Mouse (Mus musculus) liver, embryonic 12.5 days (tissue): Measurements from ENCODE around the gene Fam71f1. TPM values are rescaled to one million over a fixed set of nuclear protein-coding genes. Genes with fewer than 3 reads are reported as not detected.

Experiments used
- ATAC-seq: fragments of 200-750 bp; cut with Nextera tagmentation; 2 replicates; pipeline ENCODE4 v1.8.0; 2017; ENCODE audit warnings: moderate number of reproducible peaks, mild to moderate bottlenecking, moderate library complexity
- H3K27ac ChIP-seq: fragments of 300-500 bp; sonication (generic); 2 replicates; pipeline ENCODE4 v1.5.1; 2016; ENCODE audit warnings: mild to moderate bottlenecking
- H3K27me3 ChIP-seq: fragments of 300-500 bp; sonication (generic); replicated peaks from 2 replicates; pipeline ENCODE4 v1.6.1; 2016; ENCODE audit warnings: mild to moderate bottlenecking, moderate library complexity
- H3K36me3 ChIP-seq: fragments of 300-500 bp; sonication (generic); 2 replicates; pipeline ENCODE4 v1.6.1; 2016; ENCODE audit warnings: mild to moderate bottlenecking, moderate library complexity
- H3K4me1 ChIP-seq: fragments of 300-500 bp; sonication (generic); 2 replicates; pipeline ENCODE4 v1.6.1; 2016
- H3K4me2 ChIP-seq: fragments of 300-500 bp; sonication (generic); 2 replicates; pipeline ENCODE4 v1.6.1; 2016; ENCODE audit warnings: mild to moderate bottlenecking, moderate library complexity
- H3K4me3 ChIP-seq: fragments of 300-500 bp; sonication (generic); 2 replicates; pipeline ENCODE4 v1.5.1; 2016; ENCODE audit warnings: mild to moderate bottlenecking, moderate library complexity
- H3K9ac ChIP-seq: fragments of 300-500 bp; sonication (generic); 2 replicates; pipeline ENCODE4 v1.6.1; 2016; ENCODE audit warnings: mild to moderate bottlenecking, moderate library complexity
- H3K9me3 ChIP-seq: fragments of 300-500 bp; sonication (generic); replicated peaks from 2 replicates; pipeline ENCODE4 v1.6.1; 2016; ENCODE audit warnings: mild to moderate bottlenecking, moderate library complexity
- WGBS: fragments of 180-500 bp; shearing (Covaris S2); methylation state at CpG from one replicate; pipeline ENCODE4 v1.1.7; 2016; ENCODE audit not compliant: insufficient replicate concordance; 5-methylcytosine and 5-hydroxymethylcytosine counted together
- polyA plus RNA-seq: library from polyadenylated mRNA; unstranded; fragments of >200 nt; fragmentation: Nextera tagmentation; extraction: Ambion mirVana; gene quantifications from 2 replicates; pipeline ENCODE4 v1.2.1, GENCODE M21; 2016

The Fam71f1 gene
- polyA plus RNA-seq, 1 experiment from 2014 or later, result not detected

DNA sequence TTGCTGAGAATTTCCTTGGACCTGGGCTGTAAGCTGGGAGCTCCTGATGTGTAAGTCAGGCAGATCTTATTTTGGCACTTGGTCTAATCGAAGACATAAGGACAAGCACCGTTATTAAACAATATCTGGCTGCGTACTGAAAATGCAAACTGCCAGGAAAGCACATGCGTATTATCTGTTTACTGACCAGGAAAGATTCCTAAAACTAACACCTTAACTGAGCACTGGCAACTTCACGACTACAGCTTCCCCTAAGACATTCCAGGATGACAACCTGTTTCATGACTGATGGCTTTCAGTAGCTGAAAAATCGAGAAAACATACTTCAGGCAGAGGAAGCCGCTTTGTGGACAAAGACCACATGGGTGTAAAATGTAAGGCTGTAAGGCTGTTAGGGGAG, 28.2 kb downstream of the Fam71f1 start:
- Histone ChIP-seq H3K27me3 (no peaks in the 10 kb centered on the region), H3K9ac (peak overlapping the region; percentile 90), H3K9me3 (no peaks in the 10 kb centered on the region), H3K27ac (peak overlapping the region; percentile 74), H3K4me2 (peak overlapping the region; percentile 71), H3K36me3 (no peaks in the 10 kb centered on the region), H3K4me1 (peaks cover 36% of the 10 kb centered on the region), H3K4me3 (peak overlapping the region; percentile 91)
- 32% methylated on average over 7 of the region's 7 CpGs for WGBS
- ATAC-seq, result no peak

DNA sequence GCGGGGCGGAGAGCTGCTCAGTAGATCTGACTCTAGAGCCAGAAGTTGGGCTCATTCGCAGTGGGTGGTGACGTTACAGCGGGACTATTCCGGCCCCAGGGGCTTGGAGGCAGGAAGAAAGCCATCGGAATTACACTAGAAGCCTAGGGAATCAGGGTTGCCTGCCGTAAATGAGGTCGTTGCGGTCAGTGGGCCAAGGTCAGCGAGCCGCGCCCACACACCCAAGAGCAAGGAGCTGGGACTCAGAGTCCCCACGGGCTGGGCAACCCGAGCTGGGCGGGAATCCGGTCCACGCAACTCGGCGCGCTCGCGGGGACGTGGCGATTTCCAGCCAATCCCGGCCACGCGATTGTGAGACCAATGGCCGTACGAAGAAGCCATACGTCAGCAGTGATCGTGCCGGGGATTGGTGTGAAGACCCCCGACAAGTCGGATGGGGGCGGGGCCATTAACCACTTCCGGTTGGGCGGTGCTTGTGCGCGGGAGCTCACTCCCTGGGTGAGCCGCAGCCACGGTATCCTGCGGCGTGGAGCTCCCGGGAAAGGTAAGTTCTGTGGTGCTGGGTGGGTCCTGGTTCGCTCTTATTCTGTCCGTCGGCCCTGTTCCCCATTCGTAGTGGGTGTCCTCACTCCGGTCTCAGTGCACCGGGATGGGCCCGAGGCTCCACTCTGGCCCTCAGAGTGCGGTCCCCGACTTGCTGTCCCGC, 28.9 kb downstream of the Fam71f1 start, which contains the start of gene Calu:
Gene Calu (plus strand): TSS at position 405 of the 706 bp plus-strand sequence.
- no peaks in the 10 kb centered on the region for H3K9me3 ChIP-seq
- H3K4me3 ChIP-seq, result peak within 1 kb of the TSS; percentile 91
- peak within 1 kb of the TSS; percentile 90 for H3K9ac ChIP-seq
- peak; percentile 97 for ATAC-seq
- H3K4me1 ChIP-seq, result peaks cover 43% of the 10 kb centered on the region
- H3K27me3 ChIP-seq, result no peaks in the 10 kb centered on the region
- peak within 1 kb of the TSS; percentile 71 for H3K4me2 ChIP-seq
- H3K36me3 ChIP-seq, result no peaks in the 10 kb centered on the region
- H3K27ac ChIP-seq, result peak within 1 kb of the TSS; percentile 79
- under 1% methylated on average over 55 of the region's 55 CpGs for WGBS

DNA sequence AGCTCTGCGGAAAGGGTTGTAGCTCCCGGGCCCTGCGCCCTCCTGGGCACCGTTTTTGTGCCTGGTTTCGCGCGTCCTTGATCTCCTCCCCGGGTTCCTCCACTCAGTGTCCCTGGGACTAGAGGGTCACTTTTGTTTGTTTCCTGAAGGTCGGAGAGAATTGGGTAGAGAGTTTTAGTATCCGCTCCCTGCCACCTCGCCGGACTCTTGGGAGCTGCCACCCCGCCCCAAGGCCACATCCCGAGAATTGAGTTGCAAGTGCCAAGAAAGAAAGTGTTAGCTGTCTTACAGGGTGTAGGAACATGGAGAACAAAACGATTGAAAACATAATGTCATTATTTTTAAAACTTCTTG, 29.4 kb downstream of the Fam71f1 start:
- H3K4me3 ChIP-seq, result peak overlapping the region; percentile 91
- ATAC-seq, result peak; percentile 3
- H3K27me3 ChIP-seq, result no peaks in the 10 kb centered on the region
- peaks cover 48% of the 10 kb centered on the region for H3K4me1 ChIP-seq
- H3K9me3 ChIP-seq, result no peaks in the 10 kb centered on the region
- H3K4me2 ChIP-seq, result peak overlapping the region; percentile 71
- peak overlapping the region; percentile 79 for H3K27ac ChIP-seq
- H3K9ac ChIP-seq, result peak overlapping the region; percentile 90
- 3% methylated on average over 15 of the region's 15 CpGs for WGBS
- H3K36me3 ChIP-seq, result no peaks in the 10 kb centered on the region

DNA sequence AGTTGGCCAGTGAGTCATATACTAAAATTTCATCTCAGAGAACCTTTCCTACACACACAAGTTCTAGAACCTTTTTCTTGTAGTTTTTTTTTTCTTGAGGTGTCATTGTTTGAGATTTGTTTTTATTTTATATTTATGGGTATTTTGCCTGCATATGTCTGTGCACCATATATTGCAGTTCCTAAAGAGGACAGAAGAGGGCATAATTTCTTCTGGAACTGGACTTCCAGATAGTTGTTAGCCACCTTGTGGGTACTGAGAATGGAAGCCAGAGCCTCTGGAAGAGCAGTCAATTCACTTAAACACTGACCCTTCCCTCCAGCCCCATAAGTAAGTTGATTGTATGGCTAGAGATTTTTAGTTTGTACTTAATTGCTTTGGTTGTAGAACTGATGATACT, 32.7 kb downstream of the Fam71f1 start:
- Histone ChIP-seq H3K4me2 (no peak overlapping the region), H3K27me3 (no peaks in the 10 kb centered on the region)

DNA sequence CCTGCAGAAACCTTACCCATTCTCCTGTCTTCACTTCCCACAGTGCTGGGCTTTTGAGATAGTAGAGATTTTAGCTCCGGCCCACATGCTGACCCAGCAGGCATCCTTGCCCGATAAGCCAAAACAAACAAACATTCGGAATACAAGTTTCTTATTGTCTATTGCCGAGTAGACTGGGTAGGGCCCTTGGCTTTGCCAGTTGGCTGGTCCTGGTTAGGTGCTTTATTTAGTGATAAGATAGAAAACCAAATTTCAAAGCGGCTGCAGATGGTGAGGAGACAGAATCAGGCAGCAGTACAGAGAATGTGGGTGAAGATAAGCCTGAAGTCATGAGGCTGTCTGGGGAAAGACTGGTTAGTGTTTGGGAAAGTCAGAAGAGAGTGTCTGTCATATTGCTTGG, 33.9 kb downstream of the Fam71f1 start:
- H3K4me1 ChIP-seq, result peaks cover 61% of the 10 kb centered on the region
- H3K9me3 ChIP-seq, result no peaks in the 10 kb centered on the region
- 13% methylated on average over 5 of the region's 5 CpGs for WGBS
- ATAC-seq, result peak; percentile 48
- no peaks in the 10 kb centered on the region for H3K27me3 ChIP-seq
- H3K36me3 ChIP-seq, result peaks cover 16% of the 10 kb centered on the region
- peak overlapping the region; percentile 42 for H3K4me2 ChIP-seq
- H3K4me3 ChIP-seq, result no peak overlapping the region
- peak overlapping the region; percentile 39; the same call in 1 of the 2 replicates for H3K9ac ChIP-seq
- H3K27ac ChIP-seq, result 0 out of 2 replicates have a peak overlapping the region, but pooled peaks have one; percentile 20

More for the DNA sequence above, 32.7 kb downstream of the Fam71f1 start:
- Histone ChIP-seq H3K27ac (no peak overlapping the region), H3K9me3 (no peaks in the 10 kb centered on the region), H3K9ac (no peak overlapping the region), H3K4me1 (peaks cover 56% of the 10 kb centered on the region), H3K4me3 (no peak overlapping the region), H3K36me3 (peaks cover 6% of the 10 kb centered on the region)
- ATAC-seq, result no peak

DNA sequence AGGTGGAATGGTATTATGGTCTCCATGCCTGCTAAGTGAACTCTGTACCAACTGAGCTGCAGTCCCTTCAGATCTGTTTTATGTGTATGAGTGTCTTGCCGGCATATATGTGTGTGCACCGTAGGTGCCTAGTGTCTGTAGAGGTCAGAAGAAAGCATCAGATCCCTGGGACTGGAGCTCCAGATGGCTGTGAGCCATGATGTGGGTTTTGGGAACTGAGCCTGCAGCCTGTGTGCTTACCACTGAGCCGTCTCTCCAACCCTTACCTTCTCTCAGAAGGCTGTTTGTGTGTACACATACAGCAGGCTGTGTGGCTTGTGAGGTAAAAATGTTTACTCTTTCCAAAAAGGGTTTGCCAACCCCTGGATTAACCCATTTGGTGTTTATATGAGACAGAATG, 40.4 kb downstream of the Fam71f1 start:
- Histone ChIP-seq H3K27me3 (no peaks in the 10 kb centered on the region), H3K36me3 (peaks cover 63% of the 10 kb centered on the region), H3K4me3 (no peak overlapping the region), H3K4me2 (no peak overlapping the region), H3K4me1 (peaks cover 14% of the 10 kb centered on the region), H3K9ac (no peak overlapping the region), H3K27ac (no peak overlapping the region), H3K9me3 (no peaks in the 10 kb centered on the region)
- ATAC-seq, result no peak
- 89% methylated on average over 3 of the region's 3 CpGs for WGBS

DNA sequence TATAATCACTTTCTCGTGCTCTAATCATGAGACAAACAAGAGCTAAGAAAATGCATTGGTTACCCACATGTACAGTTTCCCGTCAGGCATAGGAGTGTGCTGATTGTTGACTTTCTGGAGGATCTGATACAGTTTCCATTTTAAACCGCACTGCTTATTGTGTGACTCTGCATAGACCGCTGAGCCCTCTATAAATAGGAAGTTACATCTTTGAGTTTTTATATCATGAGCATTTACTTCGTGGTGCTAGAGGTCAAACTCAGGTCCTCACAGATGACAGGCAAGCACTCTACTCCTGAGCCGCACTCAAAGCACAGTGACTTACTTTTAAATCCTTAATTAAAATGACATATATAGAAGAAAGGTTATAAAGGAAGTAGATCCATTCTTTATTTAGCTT, 41.3 kb downstream of the Fam71f1 start:
- ATAC-seq, result no peak
- Histone ChIP-seq H3K4me2 (no peak overlapping the region), H3K4me3 (no peak overlapping the region), H3K36me3 (peaks cover 65% of the 10 kb centered on the region), H3K9me3 (no peaks in the 10 kb centered on the region), H3K27me3 (no peaks in the 10 kb centered on the region), H3K27ac (no peak overlapping the region), H3K9ac (no peak overlapping the region), H3K4me1 (peaks cover 14% of the 10 kb centered on the region)
- 83% methylated on average over 6 of the region's 6 CpGs for whole genome bisulfite sequencing

DNA sequence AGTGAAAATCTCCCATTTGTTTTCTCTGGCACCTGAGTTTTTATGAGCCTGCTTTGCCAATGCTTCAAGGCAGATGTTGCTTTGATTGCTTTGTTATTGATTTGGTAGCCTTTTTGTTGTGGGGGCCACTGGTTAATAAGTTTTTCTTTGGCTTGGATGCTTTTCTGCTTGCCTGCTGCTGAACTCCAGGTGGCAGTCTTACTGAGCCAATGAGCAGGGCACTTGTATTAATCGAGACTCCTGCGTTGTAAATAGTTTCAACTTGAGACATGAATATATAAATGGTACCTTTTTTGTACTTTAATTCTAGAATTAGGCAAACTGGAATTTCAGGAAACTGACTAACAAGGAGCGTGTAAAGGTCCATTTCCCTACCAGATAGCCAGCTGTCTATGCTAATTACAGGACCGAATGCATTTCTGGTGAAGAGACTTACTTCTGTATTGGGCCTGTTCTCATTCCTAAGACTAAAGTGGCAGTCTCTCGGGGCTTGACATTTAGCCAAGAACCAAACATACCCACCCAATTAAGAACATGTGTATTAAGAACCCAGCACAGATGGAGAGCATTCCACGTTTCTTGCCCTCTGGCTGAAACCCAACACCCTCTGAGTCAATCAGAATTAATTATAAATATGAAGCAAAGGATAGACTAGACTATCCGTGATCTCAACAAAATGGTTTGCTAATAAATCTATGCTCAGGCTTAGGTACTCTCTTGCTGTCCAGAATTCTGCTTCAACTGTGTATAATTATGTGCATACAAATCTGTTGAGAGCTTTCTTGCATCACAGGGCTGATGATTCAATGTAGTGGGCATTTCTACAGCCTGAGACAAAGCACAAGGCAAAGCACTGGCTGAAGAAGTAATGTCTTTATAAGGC, 43.5 kb downstream of the Fam71f1 start:
- no peaks in the 10 kb centered on the region for H3K27me3 ChIP-seq
- peaks cover 73% of the 10 kb centered on the region for H3K36me3 ChIP-seq
- no peak overlapping the region for H3K4me3 ChIP-seq
- WGBS, result 81% methylated on average over 7 of the region's 7 CpGs
- no peak overlapping the region for H3K27ac ChIP-seq
- no peak for ATAC-seq
- no peak overlapping the region for H3K9ac ChIP-seq
- H3K9me3 ChIP-seq, result no peaks in the 10 kb centered on the region
- peaks cover 4% of the 10 kb centered on the region for H3K4me1 ChIP-seq
- no peak overlapping the region for H3K4me2 ChIP-seq

DNA sequence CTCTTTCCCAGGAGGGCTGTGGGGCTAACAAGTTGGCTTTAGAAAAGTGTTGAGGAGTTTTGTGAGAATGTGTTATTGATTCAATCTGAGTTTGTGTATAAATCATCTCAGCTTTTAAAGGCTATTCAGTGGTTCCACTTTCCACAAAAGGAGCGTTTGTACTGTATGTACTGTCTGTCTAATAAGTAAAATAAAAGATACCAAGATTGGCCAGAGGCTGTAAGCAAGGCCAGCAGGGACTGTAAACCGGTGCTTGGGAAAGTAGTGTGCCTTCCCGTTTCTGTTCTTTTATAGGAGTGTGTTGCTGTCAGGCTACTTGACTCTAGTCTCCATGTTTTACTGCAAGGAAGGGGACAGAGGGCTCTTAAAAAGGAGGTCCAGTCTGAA, 44.2 kb downstream of the Fam71f1 start:
- no peak for ATAC-seq
- Histone ChIP-seq H3K4me1 (no peaks in the 10 kb centered on the region), H3K36me3 (peaks cover 74% of the 10 kb centered on the region), H3K9ac (no peak overlapping the region), H3K4me2 (no peak overlapping the region), H3K9me3 (no peaks in the 10 kb centered on the region), H3K27ac (no peak overlapping the region), H3K4me3 (no peak overlapping the region), H3K27me3 (no peaks in the 10 kb centered on the region)
- 79% methylated on average over 3 of the region's 3 CpGs for WGBS

DNA sequence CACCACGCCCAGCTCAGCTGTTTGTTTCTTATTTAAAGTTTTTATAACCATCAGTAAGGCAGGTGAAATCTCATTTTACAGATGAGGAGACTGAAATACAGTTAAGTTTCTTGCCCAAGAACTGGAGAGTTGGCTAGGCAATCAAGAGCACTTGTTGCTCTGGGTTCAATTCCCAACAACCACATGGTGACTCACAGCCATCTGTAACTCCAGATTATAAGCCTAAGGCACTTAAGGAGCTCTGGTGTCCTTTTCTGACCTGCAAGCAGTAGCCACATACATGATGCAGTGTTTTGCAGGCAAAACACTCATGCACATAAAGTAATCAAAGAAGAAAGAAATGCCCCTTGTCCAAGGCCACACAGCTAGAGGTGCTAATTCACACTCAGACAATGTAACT, 46.3 kb downstream of the Fam71f1 start:
- H3K36me3 ChIP-seq, result peaks cover 73% of the 10 kb centered on the region
- no peak overlapping the region for H3K27ac ChIP-seq
- H3K9ac ChIP-seq, result no peak overlapping the region
- WGBS, result 88% methylated on average over 1 of the region's 1 CpGs
- no peak for ATAC-seq
- H3K4me1 ChIP-seq, result no peaks in the 10 kb centered on the region
- no peaks in the 10 kb centered on the region for H3K9me3 ChIP-seq
- H3K4me2 ChIP-seq, result no peak overlapping the region
- H3K27me3 ChIP-seq, result no peaks in the 10 kb centered on the region
- no peak overlapping the region for H3K4me3 ChIP-seq

DNA sequence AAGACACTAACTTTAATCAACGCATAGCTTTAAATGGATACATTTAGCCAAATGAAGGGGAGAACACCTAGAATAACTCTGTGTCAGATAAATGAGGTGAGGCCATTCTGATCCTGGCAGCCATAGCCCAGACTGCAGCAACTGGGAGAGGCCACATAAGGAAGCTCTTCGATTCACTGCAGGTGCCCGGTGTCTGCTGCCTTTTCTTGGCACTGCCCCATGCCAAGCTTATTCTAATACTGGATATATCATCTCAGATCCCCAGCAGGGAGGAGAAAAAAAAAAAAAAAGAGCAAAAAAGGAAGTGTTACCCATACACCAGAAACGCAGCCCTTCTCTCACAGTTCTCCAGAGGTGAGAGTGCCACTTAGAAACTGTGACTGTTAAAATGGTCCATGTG, 58.4 kb downstream of the Fam71f1 start:
- H3K4me1 ChIP-seq, result peaks cover 8% of the 10 kb centered on the region
- no peak overlapping the region for H3K9ac ChIP-seq
- H3K4me3 ChIP-seq, result no peak overlapping the region
- WGBS, result 80% methylated on average over 4 of the region's 4 CpGs
- no peaks in the 10 kb centered on the region for H3K9me3 ChIP-seq
- H3K4me2 ChIP-seq, result no peak overlapping the region
- peaks cover 63% of the 10 kb centered on the region for H3K36me3 ChIP-seq
- H3K27me3 ChIP-seq, result no peaks in the 10 kb centered on the region
- no peak overlapping the region for H3K27ac ChIP-seq
- ATAC-seq, result no peak

DNA sequence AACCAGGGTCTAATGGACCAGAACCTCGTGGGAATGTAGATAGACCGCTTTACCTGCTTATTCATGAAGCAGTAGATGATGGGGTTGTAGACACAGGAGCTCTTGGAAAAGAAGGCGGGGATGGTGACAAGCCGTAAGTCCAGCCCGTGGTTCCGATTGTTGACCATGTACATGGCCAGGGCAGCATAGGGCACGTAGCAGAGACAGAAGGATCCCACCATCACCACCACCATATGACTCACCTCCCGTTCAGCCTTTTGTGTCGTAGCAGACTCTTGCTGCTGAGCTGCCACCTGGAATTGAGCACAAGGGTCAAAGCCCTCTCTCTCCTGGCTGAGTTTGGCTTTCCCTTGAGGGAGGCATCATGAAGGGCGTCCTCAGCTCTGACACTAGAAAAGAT, 59.7 kb downstream of the Fam71f1 start:
- Histone ChIP-seq H3K27me3 (no peaks in the 10 kb centered on the region), H3K9ac (no peak overlapping the region), H3K4me1 (peaks cover 3% of the 10 kb centered on the region), H3K4me2 (no peak overlapping the region), H3K9me3 (no peaks in the 10 kb centered on the region), H3K27ac (no peak overlapping the region), H3K36me3 (peaks cover 50% of the 10 kb centered on the region), H3K4me3 (no peak overlapping the region)
- WGBS, result 76% methylated on average over 10 of the region's 10 CpGs
- ATAC-seq, result no peak
